Mouse (Mus musculus) bone marrow, adult 2 months (tissue): ENCODE measurements around the gene Cox18.

Experiments used
- CTCF ChIP-seq: fragments of 200-500 bp; IDR thresholded peaks from 2 replicates; pipeline ENCODE4 v1.5.1; 2011; ENCODE audit warnings: low read length, control low read depth; ENCODE audit not compliant: control insufficient read depth, insufficient read depth
- POLR2A ChIP-seq: fragments of 200-500 bp; IDR thresholded peaks from 2 replicates; pipeline ENCODE4 v1.6.1; 2011; ENCODE audit warnings: low read depth, mild to moderate bottlenecking, control low read depth, low read length, borderline replicate concordance; ENCODE audit not compliant: control insufficient read depth

- TF ChIP-seq CTCF (no peak), POLR2A (no peak)
These were observed 44.7 kb downstream of the Cox18 start for GRCm38 (mm10) chr5:90179094-90179493.
